Mouse (Mus musculus): ENCODE results near the gene Riox1.
"Not testable (repeated sequence)": the region's sequence is repeated elsewhere in the genome, so short reads cannot be mapped to it uniquely, and the experiment has no call there.

DNA sequence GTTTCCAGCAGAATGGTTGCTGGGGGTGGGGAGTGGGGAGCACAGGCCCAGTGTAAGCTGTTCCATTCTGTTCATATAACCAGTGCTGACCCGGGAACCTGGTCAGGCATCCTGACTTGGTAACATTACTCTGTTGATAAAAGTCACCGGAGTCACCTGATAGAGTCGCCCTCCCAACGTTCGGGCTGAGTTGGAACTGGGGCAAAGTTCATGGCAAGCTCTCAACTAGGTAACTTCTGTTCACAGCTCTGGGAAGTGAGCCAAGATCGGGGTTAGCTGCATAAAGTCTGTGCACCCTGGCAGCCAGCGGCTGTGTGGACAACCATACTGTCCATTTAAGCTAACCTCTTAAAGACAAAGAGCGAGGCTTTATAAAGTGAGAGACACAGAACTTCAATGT, 48.8 kb downstream of the Riox1 start:
- not testable (repeated sequence) for TF ChIP-seq CTCF, EP300 (IDR thresholded peaks at IDR 0.05; ENCODE audit: low read depth)

Measured in liver, embryonic 14.5 days (tissue).